Mouse (Mus musculus): ENCODE data around the gene Igf1r. TPM values are rescaled to one million over a fixed set of nuclear protein-coding genes. Genes with fewer than 3 reads are reported as not detected.

The Igf1r gene
- total and polyA plus RNA-seq, 3 experiments: 4.3 to 9.1 (median 6.1) TPM

DNA sequence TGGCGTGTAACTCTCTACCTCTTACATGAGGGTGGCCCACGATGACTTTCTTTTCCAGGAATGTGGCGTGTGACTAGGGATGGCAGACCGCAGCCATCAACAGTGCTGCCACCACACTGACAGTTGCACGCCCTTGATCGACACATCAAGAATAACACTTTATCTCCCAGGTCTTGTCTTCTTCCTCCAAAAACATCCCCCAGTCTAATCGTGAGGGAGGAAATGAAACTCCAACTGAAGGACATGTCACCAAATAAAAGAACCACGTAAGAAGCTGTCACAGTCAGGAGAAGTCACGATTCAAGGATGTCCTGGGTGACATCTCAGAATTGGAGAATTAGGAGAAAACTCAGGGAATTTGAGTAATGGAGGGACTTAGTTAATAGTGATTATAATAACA lies 8.8 kb upstream of the Igf1r start:
- 0 out of 2 replicates have a peak, but pooled peaks cover 5% of the 10 kb centered on the region for H3K9me3 ChIP-seq (replicated peaks)
- no peaks in the 10 kb centered on the region for H3K36me3 ChIP-seq (replicated peaks)
- TF ChIP-seq GATA1 (IDR thresholded peaks at IDR 0.05; ENCODE audit: borderline replicate concordance, low read length): no peak
- TF ChIP-seq TAL1 (conservative IDR thresholded peaks at IDR 0.05; ENCODE audit: low read depth, low read length): no peak
- no peak for TF ChIP-seq CTCF (IDR thresholded peaks at IDR 0.05; ENCODE audit: low read depth, low read length)
- no peak for TF ChIP-seq GATA2 (IDR thresholded peaks at IDR 0.05; ENCODE audit: borderline replicate concordance, low read depth, low read length)
- no peak for TF ChIP-seq POLR2AphosphoS5 (IDR thresholded peaks at IDR 0.05; ENCODE audit: insufficient replicate concordance, low read depth, low read length)
- ATAC-seq (ENCODE audit: extremely low read depth, insufficient number of reproducible peaks, low FRiP score, poor library complexity, severe bottlenecking) (no peak), DNase-seq (ENCODE audit: low spot score) (no peak)
- H3K4me1 ChIP-seq (ENCODE audit: insufficient read depth, low read depth, low read length): no peaks in the 10 kb centered on the region
- peaks cover 7% of the 10 kb centered on the region; the same call in 1 of the 2 replicates for H3K27me3 ChIP-seq (ENCODE audit: insufficient read depth, low read length)
- no peak overlapping the region for H3K4me3 ChIP-seq (ENCODE audit: low read depth, low read length)

DNA sequence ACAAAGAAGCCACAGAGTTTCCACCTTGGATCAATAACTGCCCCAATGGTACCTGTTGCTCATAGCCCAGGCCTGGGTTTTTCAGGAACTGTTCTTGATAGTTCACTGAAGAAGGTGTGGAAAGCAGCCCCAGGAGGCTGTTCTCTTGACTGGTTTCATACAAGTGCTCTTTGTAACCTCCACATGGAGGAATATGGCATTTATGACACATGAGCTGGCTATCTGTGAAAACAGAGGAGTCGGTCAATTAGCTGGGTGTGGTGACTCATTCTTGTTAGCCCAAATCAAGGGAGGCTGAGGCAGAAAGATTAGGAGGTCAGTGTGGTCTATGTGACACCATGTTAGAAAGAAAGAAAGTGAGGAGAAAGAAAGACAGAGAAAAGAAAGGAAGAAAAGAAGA lies 5.7 kb upstream of the Igf1r start:
- Histone ChIP-seq H3K4me1 (ENCODE audit: insufficient read depth, low read depth, low read length) (no peaks in the 10 kb centered on the region), H3K4me3 (ENCODE audit: low read depth, low read length) (no peak overlapping the region), H3K9me3 (replicated peaks) (peaks cover 19% of the 10 kb centered on the region), H3K36me3 (replicated peaks) (no peaks in the 10 kb centered on the region), H3K27me3 (ENCODE audit: insufficient read depth, low read length) (peaks cover 7% of the 10 kb centered on the region; the same call in 1 of the 2 replicates)
- no peak for ATAC-seq (ENCODE audit: extremely low read depth, insufficient number of reproducible peaks, low FRiP score, poor library complexity, severe bottlenecking)
- TF ChIP-seq GATA1 (IDR thresholded peaks at IDR 0.05; ENCODE audit: borderline replicate concordance, low read length): no peak
- TF ChIP-seq TAL1 (conservative IDR thresholded peaks at IDR 0.05; ENCODE audit: low read depth, low read length): no peak
- TF ChIP-seq CTCF (IDR thresholded peaks at IDR 0.05; ENCODE audit: low read depth, low read length): no peak
- no peak for TF ChIP-seq POLR2AphosphoS5 (IDR thresholded peaks at IDR 0.05; ENCODE audit: insufficient replicate concordance, low read depth, low read length)
- TF ChIP-seq GATA2 (IDR thresholded peaks at IDR 0.05; ENCODE audit: borderline replicate concordance, low read depth, low read length): no peak
- DNase-seq (ENCODE audit: low spot score): no peak

DNA sequence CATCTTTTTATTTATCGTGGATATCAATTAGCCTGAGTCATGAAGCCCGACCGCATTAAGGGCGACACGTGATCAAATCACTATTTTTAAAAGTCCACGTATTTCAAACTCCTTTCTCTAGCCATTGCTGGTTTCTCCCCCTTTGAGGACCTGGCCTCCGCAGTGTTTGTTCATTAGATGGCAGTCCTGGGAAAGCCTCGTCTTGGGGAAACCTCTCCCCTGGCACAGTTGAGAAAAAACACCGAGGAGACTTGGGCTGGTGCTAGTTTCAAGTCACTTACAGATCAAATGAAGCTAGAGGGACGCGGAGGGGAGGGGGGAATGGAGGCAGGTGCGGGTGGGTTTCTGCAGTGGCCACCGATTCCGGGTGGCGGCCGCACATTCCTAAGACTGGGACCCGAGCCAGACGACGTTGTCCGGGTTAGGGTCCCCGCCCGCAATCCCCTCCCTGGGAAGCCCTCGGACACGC lies 2.2 kb upstream of the Igf1r start:
- ATAC-seq (ENCODE audit: extremely low read depth, insufficient number of reproducible peaks, low FRiP score, poor library complexity, severe bottlenecking): no peak
- H3K9me3 ChIP-seq (replicated peaks): peaks cover 40% of the 10 kb centered on the region
- H3K4me3 ChIP-seq (ENCODE audit: low read depth, low read length): no peak overlapping the region; the same call in 1 of the 2 replicates
- no peaks in the 10 kb centered on the region for H3K4me1 ChIP-seq (ENCODE audit: insufficient read depth, low read depth, low read length)
- TF ChIP-seq CTCF (IDR thresholded peaks at IDR 0.05; ENCODE audit: low read depth, low read length): no peak
- no peak for TF ChIP-seq GATA1 (IDR thresholded peaks at IDR 0.05; ENCODE audit: borderline replicate concordance, low read length)
- TF ChIP-seq TAL1 (conservative IDR thresholded peaks at IDR 0.05; ENCODE audit: low read depth, low read length): no peak
- no peak for TF ChIP-seq POLR2AphosphoS5 (IDR thresholded peaks at IDR 0.05; ENCODE audit: insufficient replicate concordance, low read depth, low read length)
- no peaks in the 10 kb centered on the region for H3K36me3 ChIP-seq (replicated peaks)
- no peak for DNase-seq (ENCODE audit: low spot score)
- H3K27me3 ChIP-seq (ENCODE audit: insufficient read depth, low read length): peaks cover 7% of the 10 kb centered on the region; the same call in 1 of the 2 replicates

DNA sequence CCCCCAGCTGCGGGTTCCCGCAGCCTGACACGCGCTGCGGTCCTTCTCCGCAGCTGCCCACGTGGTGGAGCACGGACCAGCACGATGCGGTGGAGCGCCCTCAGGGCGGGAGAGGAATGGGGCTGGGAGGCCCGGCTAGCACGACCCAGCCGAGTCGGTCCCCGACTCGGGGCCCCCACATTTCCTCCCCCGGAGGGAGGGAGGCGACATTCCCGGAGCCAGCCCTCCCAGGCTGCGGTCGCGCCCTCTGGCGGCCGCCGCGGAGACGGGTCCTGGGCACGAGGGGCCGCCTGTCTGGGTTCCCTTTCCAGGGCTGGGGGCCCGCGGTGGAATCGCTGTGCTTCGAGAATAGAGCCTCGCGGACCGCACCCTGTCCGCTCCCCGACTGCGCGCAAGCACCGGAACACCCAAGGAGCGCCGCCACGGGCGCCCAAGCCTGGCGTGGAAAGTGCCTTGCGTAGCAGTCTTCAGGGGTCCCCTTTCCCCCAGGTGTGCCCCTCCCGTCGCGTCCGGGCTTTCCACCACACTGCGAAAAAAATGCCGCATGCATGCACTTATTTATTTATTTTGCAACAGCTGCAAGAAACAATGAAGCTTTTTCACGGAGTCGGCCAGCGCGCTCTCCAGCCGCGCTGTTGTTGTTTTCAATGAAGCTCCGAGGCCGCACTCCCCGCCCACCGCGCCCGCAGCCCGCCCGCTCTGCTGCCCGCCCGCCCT lies 1.7 kb upstream of the Igf1r start:
- TF ChIP-seq CTCF (IDR thresholded peaks at IDR 0.05; ENCODE audit: low read depth, low read length): no peak
- no peak for TF ChIP-seq GATA2 (IDR thresholded peaks at IDR 0.05; ENCODE audit: borderline replicate concordance, low read depth, low read length)
- no peak for TF ChIP-seq TAL1 (conservative IDR thresholded peaks at IDR 0.05; ENCODE audit: low read depth, low read length)
- TF ChIP-seq GATA1 (IDR thresholded peaks at IDR 0.05; ENCODE audit: borderline replicate concordance, low read length): no peak
- no peak overlapping the region; the same call in 1 of the 2 replicates for H3K4me3 ChIP-seq (ENCODE audit: low read depth, low read length)
- no peaks in the 10 kb centered on the region for H3K36me3 ChIP-seq (replicated peaks)
- peaks cover 40% of the 10 kb centered on the region for H3K9me3 ChIP-seq (replicated peaks)
- no peaks in the 10 kb centered on the region for H3K4me1 ChIP-seq (ENCODE audit: insufficient read depth, low read depth, low read length)
- H3K27me3 ChIP-seq (ENCODE audit: insufficient read depth, low read length): peaks cover 7% of the 10 kb centered on the region; the same call in 1 of the 2 replicates
- DNase-seq (ENCODE audit: low spot score) (no peak), ATAC-seq (ENCODE audit: extremely low read depth, insufficient number of reproducible peaks, low FRiP score, poor library complexity, severe bottlenecking) (no peak)

DNA sequence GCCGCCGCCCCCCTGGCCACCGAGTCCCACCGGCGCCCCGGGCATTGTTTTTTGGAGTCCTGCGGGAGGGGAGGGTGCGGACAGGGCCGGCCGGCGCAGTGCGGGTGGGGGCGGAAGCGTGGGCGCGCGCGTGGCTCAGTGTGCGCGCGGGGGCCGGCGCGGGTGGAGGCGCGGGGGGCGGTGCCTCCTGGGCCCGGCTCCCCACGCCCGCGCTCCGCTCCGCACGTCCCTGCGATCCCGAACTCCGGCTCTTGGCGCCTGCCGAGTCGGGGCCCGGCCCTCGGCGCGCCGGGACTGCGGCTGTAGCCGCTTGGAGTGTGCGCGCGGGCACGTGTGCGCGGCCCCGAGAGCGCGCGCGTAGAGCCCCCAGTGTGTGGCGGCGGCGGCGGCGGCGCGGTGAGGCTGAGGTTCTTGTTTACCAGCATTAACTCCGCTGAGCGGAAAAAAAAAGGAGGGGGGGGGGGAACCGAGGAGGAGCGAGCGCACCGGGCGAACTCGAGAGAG lies 1.0 kb upstream of the Igf1r start:
- no peak for DNase-seq (ENCODE audit: low spot score)
- Histone ChIP-seq H3K27me3 (ENCODE audit: insufficient read depth, low read length) (peaks cover 3% of the 10 kb centered on the region; the same call in 1 of the 2 replicates), H3K36me3 (replicated peaks) (no peaks in the 10 kb centered on the region), H3K9me3 (replicated peaks) (peaks cover 40% of the 10 kb centered on the region), H3K4me3 (ENCODE audit: low read depth, low read length) (no peak overlapping the region), H3K4me1 (ENCODE audit: insufficient read depth, low read depth, low read length) (no peaks in the 10 kb centered on the region)
- no peak for ATAC-seq (ENCODE audit: extremely low read depth, insufficient number of reproducible peaks, low FRiP score, poor library complexity, severe bottlenecking)
- no peak for TF ChIP-seq GATA2 (IDR thresholded peaks at IDR 0.05; ENCODE audit: borderline replicate concordance, low read depth, low read length)
- TF ChIP-seq GATA1 (IDR thresholded peaks at IDR 0.05; ENCODE audit: borderline replicate concordance, low read length): no peak
- TF ChIP-seq CTCF (IDR thresholded peaks at IDR 0.05; ENCODE audit: low read depth, low read length): no peak
- no peak for TF ChIP-seq POLR2AphosphoS5 (IDR thresholded peaks at IDR 0.05; ENCODE audit: insufficient replicate concordance, low read depth, low read length)
- no peak for TF ChIP-seq TAL1 (conservative IDR thresholded peaks at IDR 0.05; ENCODE audit: low read depth, low read length)

DNA sequence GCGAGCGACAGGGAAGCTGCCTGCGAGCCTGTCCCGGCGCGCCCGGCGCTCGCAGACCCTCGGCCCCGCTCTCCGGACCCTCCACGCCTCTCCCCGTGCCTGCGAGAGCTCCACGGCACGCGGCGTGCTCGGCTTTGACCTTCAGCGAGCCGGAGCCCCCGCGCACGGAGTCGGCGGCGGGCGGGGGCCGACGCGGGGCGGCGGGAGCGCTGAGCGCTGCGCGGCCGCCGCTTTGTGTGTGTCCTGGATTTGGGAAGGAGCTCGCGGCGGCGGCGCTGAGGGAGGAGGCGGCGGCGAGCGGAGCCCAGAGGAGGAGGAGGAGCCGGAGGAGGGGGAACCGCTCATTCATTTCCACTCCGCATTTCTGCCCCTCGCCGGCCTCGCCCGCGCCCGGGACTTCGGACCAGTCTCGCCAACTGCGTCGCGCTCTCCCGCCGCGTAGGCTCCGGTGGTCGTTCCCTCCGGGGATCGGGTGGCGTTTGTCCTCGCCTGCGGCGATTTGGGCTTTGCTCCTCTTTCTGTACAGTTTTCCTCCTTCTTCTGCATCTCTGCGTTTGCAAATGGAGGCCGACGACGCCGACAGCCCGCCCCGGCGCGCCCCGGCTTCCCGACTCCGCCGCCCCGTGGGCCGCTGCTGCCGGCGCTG lies 468 bp upstream of the Igf1r start:
- Histone ChIP-seq H3K4me3 (ENCODE audit: low read depth, low read length) (no peak overlapping the region), H3K9me3 (replicated peaks) (peaks cover 41% of the 10 kb centered on the region), H3K36me3 (replicated peaks) (no peaks in the 10 kb centered on the region), H3K27me3 (ENCODE audit: insufficient read depth, low read length) (no peaks in the 10 kb centered on the region), H3K4me1 (ENCODE audit: insufficient read depth, low read depth, low read length) (no peaks in the 10 kb centered on the region)
- TF ChIP-seq GATA1 (IDR thresholded peaks at IDR 0.05; ENCODE audit: borderline replicate concordance, low read length) (no peak), POLR2AphosphoS5 (IDR thresholded peaks at IDR 0.05; ENCODE audit: insufficient replicate concordance, low read depth, low read length) (no peak), CTCF (IDR thresholded peaks at IDR 0.05; ENCODE audit: low read depth, low read length) (no peak), GATA2 (IDR thresholded peaks at IDR 0.05; ENCODE audit: borderline replicate concordance, low read depth, low read length) (no peak), TAL1 (conservative IDR thresholded peaks at IDR 0.05; ENCODE audit: low read depth, low read length) (no peak)
- ATAC-seq (ENCODE audit: extremely low read depth, insufficient number of reproducible peaks, low FRiP score, poor library complexity, severe bottlenecking): no peak
- no peak for DNase-seq (ENCODE audit: low spot score)
